Mouse (Mus musculus): ENCODE measurements at regions not wholly inside any gene's neighbourhood (a gene's known extent, or its start where the extent isn't known, plus 50 kb on each side); places are given as distances from the start of the nearest gene placed in this dataset.

GRCm38 (mm10) chr1:184244296-184244695 is 210.2 kb upstream of the 1700056E22Rik start:
- H3K4me3 ChIP-seq (ENCODE audit: low read depth, low read length): no peak overlapping the region; the same call in 1 of the 2 replicates
- no peaks in the 10 kb centered on the region for H3K27me3 ChIP-seq (ENCODE audit: control insufficient read depth, insufficient read depth, low read length)
- H3K4me1 ChIP-seq (replicated peaks; ENCODE audit: control insufficient read depth, insufficient read depth): no peaks in the 10 kb centered on the region
- H3K36me3 ChIP-seq (ENCODE audit: control insufficient read depth, insufficient read depth, low read length): no peaks in the 10 kb centered on the region
- peak overlapping the region; percentile 44 for H3K4me2 ChIP-seq (replicated peaks; ENCODE audit: low read depth)
- DNase-seq (ENCODE audit: low spot score) (no peak), ATAC-seq (ENCODE audit: low FRiP score, low TSS enrichment) (peak; percentile 40; the same call in 1 of the 2 replicates)
- peak overlapping the region; percentile 71; the same call in 1 of the 2 replicates for H3K27ac ChIP-seq (replicated peaks)
- TF ChIP-seq EP300 (optimal IDR thresholded peaks at IDR 0.05) (no peak), CTCF (IDR thresholded peaks at IDR 0.05; ENCODE audit: low read depth) (no peak)
- H3K9me3 ChIP-seq (ENCODE audit: control insufficient read depth, low read length): no peaks in the 10 kb centered on the region
- 47% methylated on average over 9 of the region's 9 CpGs for WGBS
- H3K9ac ChIP-seq (ENCODE audit: low read length): no peak overlapping the region

GRCm38 (mm10) chr1:184241846-184242245 is 207.7 kb upstream of the 1700056E22Rik start:
- H3K9me3 ChIP-seq (ENCODE audit: control insufficient read depth, low read length): no peaks in the 10 kb centered on the region
- H3K27me3 ChIP-seq (ENCODE audit: control insufficient read depth, insufficient read depth, low read length): no peaks in the 10 kb centered on the region
- WGBS: 62% methylated on average over 4 of the region's 4 CpGs
- no peaks in the 10 kb centered on the region for H3K4me1 ChIP-seq (replicated peaks; ENCODE audit: control insufficient read depth, insufficient read depth)
- H3K9ac ChIP-seq (ENCODE audit: low read length): no peak overlapping the region
- no peak overlapping the region for H3K27ac ChIP-seq (replicated peaks)
- ATAC-seq (ENCODE audit: low FRiP score, low TSS enrichment) (no peak), DNase-seq (ENCODE audit: low spot score) (no peak)
- TF ChIP-seq CTCF (IDR thresholded peaks at IDR 0.05; ENCODE audit: low read depth): no peak
- TF ChIP-seq EP300 (optimal IDR thresholded peaks at IDR 0.05): no peak
- H3K4me2 ChIP-seq (replicated peaks; ENCODE audit: low read depth): no peak overlapping the region
- H3K36me3 ChIP-seq (ENCODE audit: control insufficient read depth, insufficient read depth, low read length): no peaks in the 10 kb centered on the region
- no peak overlapping the region for H3K4me3 ChIP-seq (ENCODE audit: low read depth, low read length)

GRCm38 (mm10) chr1:184235131-184235983 is 201.3 kb upstream of the 1700056E22Rik start:
- TF ChIP-seq EP300 (optimal IDR thresholded peaks at IDR 0.05) (no peak), CTCF (IDR thresholded peaks at IDR 0.05; ENCODE audit: low read depth) (peak; percentile 92)
- no peaks in the 10 kb centered on the region for H3K36me3 ChIP-seq (ENCODE audit: control insufficient read depth, insufficient read depth, low read length)
- peak overlapping the region; percentile 23; the same call in 1 of the 2 replicates for H3K4me3 ChIP-seq (ENCODE audit: low read depth, low read length)
- no peak overlapping the region for H3K9ac ChIP-seq (ENCODE audit: low read length)
- peak overlapping the region; percentile 39 for H3K4me2 ChIP-seq (replicated peaks; ENCODE audit: low read depth)
- no peaks in the 10 kb centered on the region for H3K27me3 ChIP-seq (ENCODE audit: control insufficient read depth, insufficient read depth, low read length)
- WGBS: 28% methylated on average over 25 of the region's 25 CpGs
- H3K4me1 ChIP-seq (replicated peaks; ENCODE audit: control insufficient read depth, insufficient read depth): no peaks in the 10 kb centered on the region
- DNase-seq (ENCODE audit: low spot score): peak; percentile 80
- peak; percentile 70; the same call in 1 of the 2 replicates for ATAC-seq (ENCODE audit: low FRiP score, low TSS enrichment)
- H3K9me3 ChIP-seq (ENCODE audit: control insufficient read depth, low read length): no peaks in the 10 kb centered on the region
- no peak overlapping the region for H3K27ac ChIP-seq (replicated peaks)

GRCm38 (mm10) chr1:184234320-184234988 is 200.4 kb upstream of the 1700056E22Rik start:
- Histone ChIP-seq H3K4me2 (replicated peaks; ENCODE audit: low read depth) (no peak overlapping the region), H3K27me3 (ENCODE audit: control insufficient read depth, insufficient read depth, low read length) (no peaks in the 10 kb centered on the region), H3K27ac (replicated peaks) (no peak overlapping the region), H3K9ac (ENCODE audit: low read length) (no peak overlapping the region), H3K36me3 (ENCODE audit: control insufficient read depth, insufficient read depth, low read length) (no peaks in the 10 kb centered on the region), H3K9me3 (ENCODE audit: control insufficient read depth, low read length) (no peaks in the 10 kb centered on the region), H3K4me3 (ENCODE audit: low read depth, low read length) (no peak overlapping the region), H3K4me1 (replicated peaks; ENCODE audit: control insufficient read depth, insufficient read depth) (no peaks in the 10 kb centered on the region)
- no peak for ATAC-seq (ENCODE audit: low FRiP score, low TSS enrichment)
- 66% methylated on average over 8 of the region's 8 CpGs for WGBS
- TF ChIP-seq CTCF (IDR thresholded peaks at IDR 0.05; ENCODE audit: low read depth): no peak
- TF ChIP-seq EP300 (optimal IDR thresholded peaks at IDR 0.05): no peak
- DNase-seq (ENCODE audit: low spot score): no peak

GRCm38 (mm10) chr1:184233741-184234255 is 199.7 kb upstream of the 1700056E22Rik start:
- no peak for TF ChIP-seq CTCF (IDR thresholded peaks at IDR 0.05; ENCODE audit: low read depth)
- no peak for TF ChIP-seq EP300 (optimal IDR thresholded peaks at IDR 0.05)
- no peaks in the 10 kb centered on the region for H3K27me3 ChIP-seq (ENCODE audit: control insufficient read depth, insufficient read depth, low read length)
- ATAC-seq (ENCODE audit: low FRiP score, low TSS enrichment): no peak
- H3K36me3 ChIP-seq (ENCODE audit: control insufficient read depth, insufficient read depth, low read length): no peaks in the 10 kb centered on the region
- no peak overlapping the region for H3K27ac ChIP-seq (replicated peaks)
- no peak overlapping the region for H3K4me2 ChIP-seq (replicated peaks; ENCODE audit: low read depth)
- H3K4me1 ChIP-seq (replicated peaks; ENCODE audit: control insufficient read depth, insufficient read depth): no peaks in the 10 kb centered on the region
- no peak for DNase-seq (ENCODE audit: low spot score)
- no peak overlapping the region for H3K9ac ChIP-seq (ENCODE audit: low read length)
- 59% methylated on average over 5 of the region's 5 CpGs for WGBS
- H3K9me3 ChIP-seq (ENCODE audit: control insufficient read depth, low read length): no peaks in the 10 kb centered on the region
- no peak overlapping the region for H3K4me3 ChIP-seq (ENCODE audit: low read depth, low read length)
